Mouse (Mus musculus) small intestine, adult 2 months (tissue): ENCODE data around the gene Sik1.

Experiments
- CTCF ChIP-seq: fragments of 200-500 bp; IDR thresholded peaks from 2 replicates; pipeline ENCODE4 v1.5.1; 2012; ENCODE audit warnings: low read depth, mild to moderate bottlenecking, control low read depth, inconsistent platforms, low read length, moderate library complexity, mixed read lengths; ENCODE audit not compliant: insufficient replicate concordance, insufficient read length; ENCODE audit errors: extremely low read depth
- POLR2A ChIP-seq: fragments of 200-500 bp; IDR thresholded peaks from 2 replicates; pipeline ENCODE4 v1.6.1; 2012; ENCODE audit warnings: low read depth, mild to moderate bottlenecking, control low read depth, inconsistent platforms, low read length, moderate library complexity

DNA sequence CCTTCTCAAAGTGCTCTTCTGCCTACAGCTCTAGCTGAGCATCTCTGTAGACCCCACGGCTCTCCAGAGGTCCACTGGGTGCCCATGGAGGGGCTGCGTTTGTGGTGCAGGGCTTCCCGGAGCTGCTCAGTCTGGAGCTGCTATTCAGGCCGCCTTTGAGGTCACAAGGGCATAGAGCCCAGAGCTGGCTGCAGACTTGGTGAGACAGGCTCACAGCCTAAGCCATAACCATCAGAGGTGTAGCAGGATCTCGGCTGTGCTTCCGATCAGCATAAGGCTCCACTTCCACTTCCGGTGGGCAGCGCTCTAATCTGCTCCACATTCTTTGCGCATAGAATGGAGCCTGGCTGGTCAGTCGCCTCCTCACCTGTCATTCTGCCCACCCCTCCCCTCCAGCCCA, 23.8 kb upstream of the Sik1 start:
- TF ChIP-seq CTCF, result no peak
- TF ChIP-seq POLR2A, result no peak
